Mouse (Mus musculus): ENCODE results near the gene Epha2.

Epha2 gene

GRCm38 (mm10) chr4:141316023-141316422 is 15.0 kb downstream of the Epha2 start:
- in situ Hi-C loops (cut with MboI; ENCODE audit: unreplicated experiment in 2 of 2) = no loop called here

GRCm38 (mm10) chr4:141316498-141317180 is 15.6 kb downstream of the Epha2 start:
- in situ Hi-C loops (cut with MboI; ENCODE audit: unreplicated experiment in 2 of 2) = no loop called here

GRCm38 (mm10) chr4:141317914-141318313 is 16.9 kb downstream of the Epha2 start:
- in situ Hi-C loops (cut with MboI; ENCODE audit: unreplicated experiment in 2 of 2) = no loop called here

- in situ Hi-C loops (cut with MboI; ENCODE audit: unreplicated experiment in 2 of 2) = no loop called here
These were observed 21.5 kb downstream of the Epha2 start for GRCm38 (mm10) chr4:141322526-141322925.

- in situ Hi-C loops (cut with MboI; ENCODE audit: unreplicated experiment in 2 of 2) = no loop called here
These were observed 23.7 kb downstream of the Epha2 start for GRCm38 (mm10) chr4:141324771-141325191.

- in situ Hi-C loops (cut with MboI; ENCODE audit: unreplicated experiment in 2 of 2) = no loop called here
These were observed 24.6 kb downstream of the Epha2 start for GRCm38 (mm10) chr4:141325636-141326035.

GRCm38 (mm10) chr4:141327075-141327474 is 26.0 kb downstream of the Epha2 start:
- in situ Hi-C loops (cut with MboI; ENCODE audit: unreplicated experiment in 2 of 2) = no loop called here

- in situ Hi-C loops (cut with MboI; ENCODE audit: unreplicated experiment in 2 of 2) = no loop called here
These were observed 27.7 kb downstream of the Epha2 start for GRCm38 (mm10) chr4:141328742-141329141.

- in situ Hi-C loops (cut with MboI; ENCODE audit: unreplicated experiment in 2 of 2) = no loop called here
These were observed 28.9 kb downstream of the Epha2 start for GRCm38 (mm10) chr4:141329968-141330367.

- in situ Hi-C loops (cut with MboI; ENCODE audit: unreplicated experiment in 2 of 2) = no loop called here
These were observed 30.4 kb downstream of the Epha2 start for GRCm38 (mm10) chr4:141331446-141331845.

- in situ Hi-C loops (cut with MboI; ENCODE audit: unreplicated experiment in 2 of 2) = no loop called here
These were observed 31.2 kb downstream of the Epha2 start for GRCm38 (mm10) chr4:141332258-141332657.

GRCm38 (mm10) chr4:141334695-141335094 is 33.7 kb downstream of the Epha2 start:
- in situ Hi-C loops (cut with MboI; ENCODE audit: unreplicated experiment in 2 of 2) = no loop called here

GRCm38 (mm10) chr4:141335263-141335796 is 34.3 kb downstream of the Epha2 start:
- in situ Hi-C loops (cut with MboI; ENCODE audit: unreplicated experiment in 2 of 2) = no loop called here

GRCm38 (mm10) chr4:141336196-141336595 is 35.2 kb downstream of the Epha2 start:
- in situ Hi-C loops (cut with MboI; ENCODE audit: unreplicated experiment in 2 of 2) = no loop called here

GRCm38 (mm10) chr4:141337986-141338385 is 36.9 kb downstream of the Epha2 start:
- in situ Hi-C loops (cut with MboI; ENCODE audit: unreplicated experiment in 2 of 2) = no loop called here

- in situ Hi-C loops (cut with MboI; ENCODE audit: unreplicated experiment in 2 of 2) = no loop called here
These were observed 37.8 kb downstream of the Epha2 start for GRCm38 (mm10) chr4:141338853-141339252.

- in situ Hi-C loops (cut with MboI; ENCODE audit: unreplicated experiment in 2 of 2) = no loop called here
These were observed 40.4 kb downstream of the Epha2 start for GRCm38 (mm10) chr4:141341477-141341876.

GRCm38 (mm10) chr4:141343515-141343914 is 42.5 kb downstream of the Epha2 start:
- in situ Hi-C loops (cut with MboI; ENCODE audit: unreplicated experiment in 2 of 2) = no loop called here

- in situ Hi-C loops (cut with MboI; ENCODE audit: unreplicated experiment in 2 of 2) = no loop called here
These were observed 44.2 kb downstream of the Epha2 start for GRCm38 (mm10) chr4:141345219-141345618.

GRCm38 (mm10) chr4:141347365-141347797 is 46.3 kb downstream of the Epha2 start:
- in situ Hi-C loops (cut with MboI; ENCODE audit: unreplicated experiment in 2 of 2) = no loop called here

- in situ Hi-C loops (cut with MboI; ENCODE audit: unreplicated experiment in 2 of 2) = no loop called here
These were observed 47.6 kb downstream of the Epha2 start for GRCm38 (mm10) chr4:141348616-141349015.

GRCm38 (mm10) chr4:141350015-141350414 is 49.0 kb downstream of the Epha2 start:
- in situ Hi-C loops (cut with MboI; ENCODE audit: unreplicated experiment in 2 of 2) = no loop called here
